Mouse (Mus musculus): ENCODE measurements around the gene Cnih2. TPM values are rescaled to one million over a fixed set of nuclear protein-coding genes. Genes with fewer than 3 reads are reported as not detected.

Cnih2 gene
- polyA plus RNA-seq, 1 experiment from 2014 or later: 0.70 TPM

- no peaks in the 10 kb centered on the region for H3K36me3 ChIP-seq (ENCODE audit: insufficient read depth, low read length)
- ATAC-seq (no peak), DNase-seq (ENCODE audit: low spot score) (no peak)
- TF ChIP-seq EP300 (IDR thresholded peaks at IDR 0.05): no peak
- no peak for TF ChIP-seq CTCF (IDR thresholded peaks at IDR 0.05)
- WGBS: 63% methylated on average over 10 of the region's 10 CpGs
- no peak overlapping the region for H3K4me3 ChIP-seq (ENCODE audit: low read depth, low read length)
- no peaks in the 10 kb centered on the region for H3K4me1 ChIP-seq (ENCODE audit: insufficient read depth, low read depth, low read length)
- H3K27me3 ChIP-seq (replicated peaks; ENCODE audit: insufficient read depth, low read length): no peaks in the 10 kb centered on the region
- H3K9ac ChIP-seq (replicated peaks; ENCODE audit: low read depth): no peak overlapping the region
- no peak overlapping the region for H3K27ac ChIP-seq (ENCODE audit: low read length)
- no peak overlapping the region for H3K4me2 ChIP-seq (replicated peaks; ENCODE audit: low read depth, low read length)
- no peaks in the 10 kb centered on the region for H3K9me3 ChIP-seq (ENCODE audit: low read length)
Measured at GRCm38 (mm10) chr19:5122492-5122891, 24.2 kb upstream of the Cnih2 start.

GRCm38 (mm10) chr19:5118384-5118698 lies 20.0 kb upstream of the Cnih2 start, which contains the start of gene Klc2:
Gene Klc2, minus strand, starts transcription at chr19:5118560.
- no peak for TF ChIP-seq EP300 (IDR thresholded peaks at IDR 0.05)
- TF ChIP-seq CTCF (IDR thresholded peaks at IDR 0.05): no peak
- peak within 1 kb of the TSS; percentile 60 for H3K27ac ChIP-seq (ENCODE audit: low read length)
- 0 out of 2 replicates have a peak, but pooled peaks cover 4% of the 10 kb centered on the region for H3K36me3 ChIP-seq (ENCODE audit: insufficient read depth, low read length)
- WGBS: 0% methylated on average over 18 of the region's 18 CpGs
- peak within 1 kb of the TSS; percentile 54 for H3K9ac ChIP-seq (replicated peaks; ENCODE audit: low read depth)
- ATAC-seq (no peak; the same call in 1 of the 2 replicates), DNase-seq (ENCODE audit: low spot score) (no peak)
- no peaks in the 10 kb centered on the region for H3K9me3 ChIP-seq (ENCODE audit: low read length)
- peaks cover 7% of the 10 kb centered on the region for H3K4me1 ChIP-seq (ENCODE audit: insufficient read depth, low read depth, low read length)
- peak within 1 kb of the TSS; percentile 76 for H3K4me2 ChIP-seq (replicated peaks; ENCODE audit: low read depth, low read length)
- no peaks in the 10 kb centered on the region for H3K27me3 ChIP-seq (replicated peaks; ENCODE audit: insufficient read depth, low read length)
- H3K4me3 ChIP-seq (ENCODE audit: low read depth, low read length): peak within 1 kb of the TSS; percentile 79

GRCm38 (mm10) chr19:5117494-5118383 lies 19.4 kb upstream of the Cnih2 start:
- ATAC-seq (peak; percentile 96), DNase-seq (ENCODE audit: low spot score) (peak; percentile 96)
- TF ChIP-seq EP300 (IDR thresholded peaks at IDR 0.05) (no peak), CTCF (IDR thresholded peaks at IDR 0.05) (peak; percentile 96)
- under 1% methylated on average over 72 of the region's 83 CpGs for WGBS
- peak overlapping the region; percentile 79 for H3K4me3 ChIP-seq (ENCODE audit: low read depth, low read length)
- peak overlapping the region; percentile 76 for H3K4me2 ChIP-seq (replicated peaks; ENCODE audit: low read depth, low read length)
- H3K4me1 ChIP-seq (ENCODE audit: insufficient read depth, low read depth, low read length): peaks cover 7% of the 10 kb centered on the region
- H3K27ac ChIP-seq (ENCODE audit: low read length): peak overlapping the region; percentile 60
- H3K9ac ChIP-seq (replicated peaks; ENCODE audit: low read depth): peak overlapping the region; percentile 54
- no peaks in the 10 kb centered on the region for H3K9me3 ChIP-seq (ENCODE audit: low read length)
- H3K27me3 ChIP-seq (replicated peaks; ENCODE audit: insufficient read depth, low read length): no peaks in the 10 kb centered on the region
- 0 out of 2 replicates have a peak, but pooled peaks cover 4% of the 10 kb centered on the region for H3K36me3 ChIP-seq (ENCODE audit: insufficient read depth, low read length)

GRCm38 (mm10) chr19:5113783-5114182 lies 15.5 kb upstream of the Cnih2 start:
- ATAC-seq (no peak), DNase-seq (ENCODE audit: low spot score) (no peak)
- Histone ChIP-seq H3K9ac (replicated peaks; ENCODE audit: low read depth) (no peak overlapping the region), H3K4me3 (ENCODE audit: low read depth, low read length) (no peak overlapping the region), H3K27ac (ENCODE audit: low read length) (no peak overlapping the region), H3K4me2 (replicated peaks; ENCODE audit: low read depth, low read length) (no peak overlapping the region), H3K27me3 (replicated peaks; ENCODE audit: insufficient read depth, low read length) (no peaks in the 10 kb centered on the region), H3K9me3 (ENCODE audit: low read length) (no peaks in the 10 kb centered on the region), H3K4me1 (ENCODE audit: insufficient read depth, low read depth, low read length) (peaks cover 7% of the 10 kb centered on the region), H3K36me3 (ENCODE audit: insufficient read depth, low read length) (0 out of 2 replicates have a peak, but pooled peaks cover 4% of the 10 kb centered on the region)
- 94% methylated on average over 7 of the region's 7 CpGs for WGBS
- TF ChIP-seq CTCF (IDR thresholded peaks at IDR 0.05): no peak
- no peak for TF ChIP-seq EP300 (IDR thresholded peaks at IDR 0.05)

- H3K9ac ChIP-seq (replicated peaks; ENCODE audit: low read depth): no peak overlapping the region
- H3K4me3 ChIP-seq (ENCODE audit: low read depth, low read length): no peak overlapping the region
- H3K9me3 ChIP-seq (ENCODE audit: low read length): no peaks in the 10 kb centered on the region
- no peak overlapping the region for H3K27ac ChIP-seq (ENCODE audit: low read length)
- ATAC-seq: no peak
- no peak overlapping the region for H3K4me2 ChIP-seq (replicated peaks; ENCODE audit: low read depth, low read length)
- TF ChIP-seq EP300 (IDR thresholded peaks at IDR 0.05): no peak
- TF ChIP-seq CTCF (IDR thresholded peaks at IDR 0.05): peak; percentile 64
- DNase-seq (ENCODE audit: low spot score): no peak
- H3K36me3 ChIP-seq (ENCODE audit: insufficient read depth, low read length): 0 out of 2 replicates have a peak, but pooled peaks cover 4% of the 10 kb centered on the region
- no peaks in the 10 kb centered on the region for H3K27me3 ChIP-seq (replicated peaks; ENCODE audit: insufficient read depth, low read length)
- peaks cover 7% of the 10 kb centered on the region; the same call in 1 of the 2 replicates for H3K4me1 ChIP-seq (ENCODE audit: insufficient read depth, low read depth, low read length)
- WGBS: 68% methylated on average over 19 of the region's 19 CpGs
Measured at GRCm38 (mm10) chr19:5109659-5110453, 11.5 kb upstream of the Cnih2 start.

GRCm38 (mm10) chr19:5108702-5109101 lies 10.4 kb upstream of the Cnih2 start:
- DNase-seq (ENCODE audit: low spot score): peak; percentile 42

More at GRCm38 (mm10) chr19:5108702-5109101, 10.4 kb upstream of the Cnih2 start:
- no peak for ATAC-seq
- TF ChIP-seq CTCF (IDR thresholded peaks at IDR 0.05): no peak
- no peak for TF ChIP-seq EP300 (IDR thresholded peaks at IDR 0.05)
- H3K36me3 ChIP-seq (ENCODE audit: insufficient read depth, low read length): peaks cover 10% of the 10 kb centered on the region; the same call in 1 of the 2 replicates
- H3K4me2 ChIP-seq (replicated peaks; ENCODE audit: low read depth, low read length): no peak overlapping the region
- H3K27ac ChIP-seq (ENCODE audit: low read length): peak overlapping the region; percentile 43; the same call in 1 of the 2 replicates
- no peak overlapping the region for H3K9ac ChIP-seq (replicated peaks; ENCODE audit: low read depth)
- no peak overlapping the region for H3K4me3 ChIP-seq (ENCODE audit: low read depth, low read length)
- peaks cover 7% of the 10 kb centered on the region; the same call in 1 of the 2 replicates for H3K4me1 ChIP-seq (ENCODE audit: insufficient read depth, low read depth, low read length)
- H3K9me3 ChIP-seq (ENCODE audit: low read length): no peaks in the 10 kb centered on the region
- WGBS: 43% methylated on average over 4 of the region's 4 CpGs
- H3K27me3 ChIP-seq (replicated peaks; ENCODE audit: insufficient read depth, low read length): no peaks in the 10 kb centered on the region
